Mouse (Mus musculus) brown adipose tissue, adult 24 weeks (tissue): ENCODE results near the gene Ppig. TPM values are rescaled to one million over a fixed set of nuclear protein-coding genes. Genes with fewer than 3 reads are reported as not detected.
A peak's percentile ranks its signal among the peaks of the same experiment; 100 is the strongest.

Experiments used
- H3K27ac ChIP-seq: fragments of 200-500 bp; replicated peaks from 2 replicates; pipeline ENCODE4 v1.5.1; 2012; ENCODE audit warnings: low read depth, mild to moderate bottlenecking, low read length
- H3K4me1 ChIP-seq: fragments of 200-500 bp; 2 replicates; pipeline ENCODE4 v1.6.1; 2012; ENCODE audit warnings: low read length, mixed read lengths; ENCODE audit not compliant: control insufficient read depth, insufficient read depth, insufficient read length
- H3K4me3 ChIP-seq: fragments of 200-500 bp; 2 replicates; pipeline ENCODE4 v1.5.1; 2012; ENCODE audit warnings: low read depth, mild to moderate bottlenecking, low read length, moderate library complexity; ENCODE audit not compliant: insufficient read depth
- polyA plus RNA-seq: library from polyadenylated mRNA; stranded (reverse); fragments of >200 nt; gene quantifications from 2 replicates; pipeline ENCODE4 v1.2.4, GENCODE M21; 2012; ENCODE audit not compliant: missing spikeins, insufficient read depth, insufficient read length

The Ppig gene
- polyA plus RNA-seq, 1 experiment: 66.3 TPM

GRCm38 (mm10) chr2:69790722-69791121 is 68.4 kb downstream of the Ppig start:
- H3K4me1 ChIP-seq: no peaks in the 10 kb centered on the region
- H3K27ac ChIP-seq: no peak overlapping the region
- H3K4me3 ChIP-seq: no peak overlapping the region

GRCm38 (mm10) chr2:69802911-69803312 is 80.6 kb downstream of the Ppig start:
- H3K4me1 ChIP-seq: no peaks in the 10 kb centered on the region
- H3K27ac ChIP-seq: no peak overlapping the region
- H3K4me3 ChIP-seq: peak overlapping the region; percentile 57

Other genes with a start within 250 kb of the Ppig start
- gene Lrp2, start 136.5 kb upstream of the Ppig start, polyA plus RNA-seq: not detected in 2 replicates
- gene Bbs5, start 75.4 kb upstream of the Ppig start, polyA plus RNA-seq: 5.2 and 7.1 TPM in 2 replicates
- 6.1 and 12.2 TPM in 2 replicates for gene Klhl41, start 52.4 kb upstream of the Ppig start, polyA plus RNA-seq
- gene Fastkd1, start 9.0 kb upstream of the Ppig start, polyA plus RNA-seq: 24.0 and 34.9 TPM in 2 replicates
- 1.2 and 1.9 TPM in 2 replicates for gene Ccdc173, start 67.0 kb downstream of the Ppig start, polyA plus RNA-seq
- gene Phospho2, start 67.1 kb downstream of the Ppig start, polyA plus RNA-seq: 18.2 and 29.3 TPM in 2 replicates
- gene Klhl23, start 99.4 kb downstream of the Ppig start, polyA plus RNA-seq: 0.95 and 1.2 TPM in 2 replicates
- gene Ssb, start 139.0 kb downstream of the Ppig start, polyA plus RNA-seq: 116 and 117 TPM in 2 replicates
- 31.0 and 32.3 TPM in 2 replicates for gene Mettl5, start 163.1 kb downstream of the Ppig start, polyA plus RNA-seq
- 39.5 and 42.2 TPM in 2 replicates for gene Ubr3, start 174.7 kb downstream of the Ppig start, polyA plus RNA-seq